Mouse (Mus musculus): ENCODE measurements around the gene Rfc4. TPM values are rescaled to one million over a fixed set of nuclear protein-coding genes. Genes with fewer than 3 reads are reported as not detected.

Gene Rfc4
- total RNA-seq, 4 experiments from 2014 or later, result 2.8 to 5.5 (median 4.3) TPM

DNA sequence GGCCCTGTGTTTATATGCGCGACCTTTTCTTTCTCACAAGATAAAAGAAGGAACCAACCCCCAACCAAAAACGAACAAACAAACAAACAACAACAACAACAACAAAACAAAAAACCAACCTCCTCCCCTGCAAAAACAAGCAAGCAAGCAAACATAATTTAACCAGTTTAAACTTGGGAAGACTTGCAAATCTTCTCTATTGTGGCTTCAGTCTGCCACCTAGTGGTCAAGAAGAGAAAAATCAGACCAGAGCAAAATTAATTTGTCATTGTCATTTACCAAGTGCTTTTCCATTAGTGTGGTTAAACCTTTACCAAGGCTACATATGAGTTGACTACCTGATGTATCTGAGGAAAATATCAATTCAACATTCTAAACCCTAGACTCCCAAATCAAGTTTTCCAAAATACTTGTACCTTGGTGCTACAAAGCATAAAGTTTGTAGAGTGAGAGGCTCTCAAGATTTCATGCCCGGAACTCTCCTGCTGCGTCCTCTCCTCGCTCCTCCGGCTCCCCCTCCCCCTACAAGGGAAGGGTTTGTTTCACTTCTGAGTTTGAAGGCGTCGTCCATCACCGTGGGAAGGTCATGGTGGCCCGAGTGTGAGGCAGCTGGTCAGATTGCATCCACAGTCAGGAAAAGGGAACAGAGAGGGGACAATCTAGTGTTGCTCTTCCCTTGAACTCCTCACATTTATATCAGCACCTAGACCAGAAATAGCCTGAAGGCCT is 8.0 kb upstream of the Rfc4 start:
- no peak for DNase-seq (ENCODE audit: low spot score in 2 of 2)

DNA sequence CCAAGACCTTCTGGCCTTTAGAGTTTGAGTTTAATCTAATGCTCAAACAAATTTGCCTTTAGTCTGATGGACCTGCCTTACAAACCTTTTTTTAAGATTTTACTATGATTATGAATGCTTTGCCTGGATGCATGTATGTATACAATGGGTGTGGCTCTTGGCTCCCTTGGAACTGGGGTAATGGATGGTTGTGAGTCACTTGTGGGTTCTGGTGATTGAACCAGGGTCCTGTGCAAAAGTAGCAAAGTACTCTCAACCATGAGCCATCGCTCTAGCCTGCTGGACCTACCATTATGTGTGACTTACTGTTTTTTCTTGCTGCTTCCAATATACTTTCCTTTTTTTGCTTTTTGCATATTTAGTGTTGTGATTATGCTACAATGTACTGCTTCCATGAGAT is 4.8 kb upstream of the Rfc4 start:
- DNase-seq (ENCODE audit: low spot score in 2 of 2), result no peak

GRCm38 (mm10) chr16:23130303-23130702 is 2.8 kb upstream of the Rfc4 start:
- DNase-seq (ENCODE audit: low spot score in 2 of 2), result no peak

DNA sequence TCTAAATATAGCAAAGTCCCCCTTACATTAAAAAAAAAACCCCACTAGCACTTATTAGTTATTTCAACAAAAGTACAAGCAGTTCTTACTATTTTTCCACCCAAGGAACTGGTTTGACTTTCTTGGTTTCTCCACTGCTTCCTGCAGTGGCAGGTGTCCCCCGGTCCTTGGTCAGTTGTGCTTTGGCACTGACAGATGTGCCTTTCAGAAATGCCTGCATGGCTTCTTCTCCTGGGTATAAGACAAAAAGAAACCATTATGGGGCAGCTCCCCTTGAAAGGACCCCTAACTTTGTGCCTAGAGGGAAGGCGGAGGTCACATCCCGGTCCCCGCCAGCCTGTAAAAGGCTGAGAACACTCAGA is 245 bp downstream of the Rfc4 start:
- no peak for DNase-seq (ENCODE audit: low spot score in 2 of 2)

DNA sequence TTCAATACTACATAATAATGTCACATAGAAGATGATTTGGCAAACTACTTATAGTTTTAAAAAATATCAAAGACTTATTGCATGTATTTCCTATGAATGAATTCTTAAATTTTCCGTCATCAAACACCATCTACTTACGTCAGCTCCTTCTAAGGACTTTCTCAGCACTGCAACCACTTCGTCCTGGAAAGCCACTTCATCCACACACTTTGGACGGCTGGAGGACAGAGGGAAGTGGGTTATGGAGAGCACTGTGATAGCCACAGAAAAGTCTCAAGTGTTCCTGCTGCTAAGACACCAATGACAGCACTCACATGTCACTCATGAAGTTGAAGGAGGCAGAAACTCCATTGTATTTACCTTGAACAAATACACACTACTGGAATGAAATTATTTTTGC is 3.1 kb downstream of the Rfc4 start:
- DNase-seq (ENCODE audit: low spot score in 2 of 2), result no peak

- DNase-seq (ENCODE audit: low spot score in 2 of 2), result no peak
Measured at GRCm38 (mm10) chr16:23123104-23123503, 4.4 kb downstream of the Rfc4 start.

- no peak for DNase-seq (ENCODE audit: low spot score in 2 of 2)
Measured at GRCm38 (mm10) chr16:23122446-23122845, 5.1 kb downstream of the Rfc4 start.

GRCm38 (mm10) chr16:23117173-23117572 is 10.4 kb downstream of the Rfc4 start:
- DNase-seq (ENCODE audit: low spot score in 2 of 2), result no peak

- no peak for DNase-seq (ENCODE audit: low spot score in 2 of 2)
Measured at GRCm38 (mm10) chr16:23115486-23115885, 12.1 kb downstream of the Rfc4 start.

GRCm38 (mm10) chr16:23114339-23115171 is 13.0 kb downstream of the Rfc4 start:
- DNase-seq (ENCODE audit: low spot score in 2 of 2), result no peak

- DNase-seq (ENCODE audit: low spot score in 2 of 2), result no peak
Measured at GRCm38 (mm10) chr16:23113903-23114302, 13.6 kb downstream of the Rfc4 start.

- no peak for DNase-seq (ENCODE audit: low spot score in 2 of 2)
Measured at GRCm38 (mm10) chr16:23112861-23113435, 14.6 kb downstream of the Rfc4 start.

DNA sequence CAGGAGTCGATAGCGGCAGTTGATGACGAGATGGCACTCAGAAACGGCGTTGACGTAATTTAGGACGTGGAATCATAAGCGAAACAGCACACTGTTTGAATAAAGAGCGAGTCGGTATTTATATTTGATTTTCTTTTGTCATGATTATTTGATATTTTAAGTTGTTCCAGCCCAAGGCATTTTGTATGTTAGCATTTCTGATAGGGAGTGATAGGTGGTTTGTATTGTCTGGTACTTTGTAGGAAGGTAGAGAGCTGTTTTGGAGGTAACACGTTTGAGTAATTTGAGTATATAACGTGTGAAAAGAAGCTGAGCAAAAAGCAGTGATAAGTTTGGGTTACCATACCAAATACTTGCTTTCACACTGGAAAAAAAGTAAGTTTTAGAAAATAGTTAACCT is 15.2 kb downstream of the Rfc4 start:
- no peak for DNase-seq (ENCODE audit: low spot score in 2 of 2)

GRCm38 (mm10) chr16:23109350-23110280 is 17.9 kb downstream of the Rfc4 start:
- no peak for DNase-seq (ENCODE audit: low spot score in 2 of 2)

GRCm38 (mm10) chr16:23108943-23109342 is 18.6 kb downstream of the Rfc4 start:
- no peak for DNase-seq (ENCODE audit: low spot score in 2 of 2)

DNA sequence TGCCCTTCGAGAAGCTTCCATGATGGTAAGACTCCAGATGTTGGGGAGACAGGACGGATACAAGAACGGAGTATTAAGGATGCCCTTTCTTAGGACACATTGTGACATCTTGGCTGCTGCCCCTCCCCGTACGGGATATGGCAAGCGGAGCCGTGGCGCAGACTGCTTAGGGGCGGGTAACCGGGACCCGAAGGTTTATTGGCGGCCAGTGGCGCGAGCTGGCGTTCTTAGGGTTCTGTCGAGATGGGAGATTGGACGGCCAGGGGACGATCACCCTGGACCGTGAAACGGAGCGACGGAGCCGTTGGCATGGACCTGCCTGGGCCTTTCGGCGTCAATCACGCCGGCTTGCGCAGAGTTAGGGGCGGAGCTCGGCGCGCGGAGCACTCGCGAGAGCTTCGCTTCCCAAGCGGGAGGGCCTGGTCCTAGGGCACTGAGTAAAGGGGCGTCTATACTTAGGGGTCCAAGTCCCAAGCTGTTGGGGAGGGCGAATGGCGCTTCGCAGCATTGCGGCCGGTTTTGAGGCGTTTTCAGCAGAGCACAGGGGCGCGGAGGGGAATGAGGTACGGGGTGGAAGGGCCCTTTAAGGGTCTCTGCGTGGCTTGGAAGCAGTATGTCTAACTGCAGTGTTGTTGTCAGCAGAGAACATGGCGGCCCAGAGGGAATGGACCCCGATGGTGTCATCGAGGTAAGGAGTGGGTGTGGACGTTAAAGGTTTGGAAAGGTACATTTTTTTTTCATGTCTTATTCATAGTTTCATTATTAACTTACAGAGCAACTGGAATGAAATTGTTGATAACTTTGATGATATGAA is 19.4 kb downstream of the Rfc4 start:
- DNase-seq (ENCODE audit: low spot score in 2 of 2), result peak; percentile 76 to 82

GRCm38 (mm10) chr16:23107231-23107942 is 20.1 kb downstream of the Rfc4 start, which contains the start of gene Eif4a2:
Gene Eif4a2 (plus strand): TSS chr16:23107444.
- DNase-seq (ENCODE audit: low spot score in 2 of 2), result peak; percentile 86 to 92

DNA sequence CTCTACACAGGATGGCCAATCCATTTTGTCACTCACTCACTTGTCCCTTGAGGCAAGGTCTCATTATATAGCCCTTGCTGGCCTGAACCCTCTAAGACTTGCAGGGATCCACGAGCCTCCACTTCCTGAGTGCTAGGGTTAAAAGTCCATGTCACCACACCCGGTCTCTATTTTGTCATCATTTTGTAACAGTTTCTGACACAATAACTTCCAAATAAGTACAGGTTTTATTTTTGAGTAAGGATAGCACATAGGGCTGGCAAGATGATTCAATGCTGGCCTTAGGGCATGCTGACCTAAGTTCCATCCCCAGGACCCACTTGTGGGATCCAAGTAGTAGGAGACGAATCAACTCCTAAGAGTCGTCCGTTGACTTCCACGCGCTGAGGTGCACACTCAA is 21.4 kb downstream of the Rfc4 start:
- DNase-seq (ENCODE audit: low spot score in 2 of 2), result no peak

DNA sequence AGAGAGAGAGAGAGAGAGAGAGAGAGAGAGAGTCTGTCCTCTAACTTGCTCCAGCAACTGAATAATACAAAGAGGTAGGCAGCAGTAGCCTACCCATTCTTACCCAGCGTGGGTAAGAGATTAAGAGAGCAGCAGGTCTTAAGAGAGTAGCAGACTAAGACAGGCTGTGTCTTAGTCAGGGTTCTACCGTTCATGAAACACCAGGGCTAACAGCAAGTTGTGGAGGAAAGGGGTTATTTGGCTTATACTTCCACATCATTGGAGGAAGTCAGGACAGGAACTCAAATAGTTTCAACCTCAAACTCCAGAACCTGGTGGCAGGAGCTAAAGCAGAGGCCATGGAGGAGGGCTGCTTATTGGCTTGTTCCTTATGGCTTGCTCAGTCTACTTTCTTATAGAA is 23.7 kb downstream of the Rfc4 start:
- DNase-seq (ENCODE audit: low spot score in 2 of 2), result no peak

All from layer of hippocampus, adult 8-10 months (tissue).